Mouse (Mus musculus) limb, embryonic 11.5 days (tissue): Measurements from ENCODE around the gene Scube1. TPM values are rescaled to one million over a fixed set of nuclear protein-coding genes. Genes with fewer than 3 reads are reported as not detected.

Experiments used
- ATAC-seq: fragments of 200-750 bp; cut with Nextera tagmentation; 2 replicates; pipeline ENCODE4 v1.8.0; 2017; ENCODE audit warnings: low read depth; ENCODE audit not compliant: insufficient number of reproducible peaks, low FRiP score, low TSS enrichment
- DNase-seq: peaks from one replicate; pipeline ENCODE4 v3.0.0-alpha.2; 2015; ENCODE audit warnings: low spot score
- H3K27ac ChIP-seq: fragments of 300-500 bp; sonication (generic); replicated peaks from 2 replicates; pipeline ENCODE4 v1.5.1; 2014; ENCODE audit warnings: low read depth, mild to moderate bottlenecking, low read length
- H3K27me3 ChIP-seq: fragments of 300-500 bp; sonication (generic); 2 replicates; pipeline ENCODE4 v1.6.1; 2014; ENCODE audit warnings: mild to moderate bottlenecking, low read length, mixed read lengths; ENCODE audit not compliant: control insufficient read depth, insufficient read depth
- H3K36me3 ChIP-seq: fragments of 300-500 bp; sonication (generic); 2 replicates; pipeline ENCODE4 v1.6.1; 2014; ENCODE audit warnings: mild to moderate bottlenecking, low read length, moderate library complexity, mixed read lengths; ENCODE audit not compliant: control insufficient read depth, insufficient read depth
- H3K4me1 ChIP-seq: fragments of 300-500 bp; sonication (generic); 2 replicates; pipeline ENCODE4 v1.6.1; 2014; ENCODE audit warnings: low read length, mixed read lengths; ENCODE audit not compliant: control insufficient read depth, insufficient read depth
- H3K4me2 ChIP-seq: fragments of 300-500 bp; sonication (generic); 2 replicates; pipeline ENCODE4 v1.6.1; 2014; ENCODE audit warnings: low read depth, mild to moderate bottlenecking, moderate library complexity; ENCODE audit not compliant: severe bottlenecking
- H3K4me3 ChIP-seq: fragments of 300-500 bp; sonication (generic); 2 replicates; pipeline ENCODE4 v1.5.1; 2014; ENCODE audit warnings: low read depth, low read length
- H3K9ac ChIP-seq: fragments of 300-500 bp; sonication (generic); 2 replicates; pipeline ENCODE4 v1.6.1; 2014; ENCODE audit warnings: mild to moderate bottlenecking, low read length
- H3K9me3 ChIP-seq: fragments of 300-500 bp; sonication (generic); 2 replicates; pipeline ENCODE4 v1.6.1; 2016; ENCODE audit warnings: low read length; ENCODE audit not compliant: control insufficient read depth
- WGBS: fragments of 180-500 bp; shearing (Covaris S2); extraction: QIAGEN DNeasy Blood & Tissue Kit; methylation state at CpG from one replicate; pipeline ENCODE4 v1.1.7; 2014; 5-methylcytosine and 5-hydroxymethylcytosine counted together
- polyA plus RNA-seq: library from polyadenylated mRNA; unstranded; fragments of >200 nt; fragmentation: Nextera tagmentation; extraction: Ambion mirVana; gene quantifications from 2 replicates; pipeline ENCODE4 v1.2.1, GENCODE M21; 2014

Gene Scube1
- polyA plus RNA-seq, 1 experiment from 2014 or later = 62.3 TPM

DNA sequence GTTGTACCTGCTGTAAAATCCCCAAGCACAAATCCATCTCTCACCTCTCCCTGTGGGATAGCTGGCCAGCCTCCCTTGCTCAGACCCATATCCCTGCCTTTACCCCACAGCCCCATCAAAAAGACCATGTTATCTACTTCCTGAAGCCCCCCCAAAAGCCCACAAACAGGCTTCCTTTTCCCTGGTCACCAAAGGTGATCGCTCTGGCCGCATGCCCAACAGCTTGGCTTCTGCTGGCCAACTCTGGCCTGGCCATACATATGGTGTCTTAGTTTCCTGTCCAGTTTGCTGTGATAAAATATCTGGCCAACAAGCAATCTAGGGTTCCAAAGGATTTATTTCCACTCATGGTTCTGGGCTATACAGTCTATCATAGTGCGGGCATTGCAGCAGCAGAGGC is 38.9 kb downstream of the Scube1 start:
- Histone ChIP-seq H3K4me3 (no peak overlapping the region), H3K4me1 (peaks cover 33% of the 10 kb centered on the region), H3K9me3 (no peaks in the 10 kb centered on the region), H3K36me3 (no peaks in the 10 kb centered on the region; the same call in 1 of the 2 replicates), H3K27me3 (no peaks in the 10 kb centered on the region), H3K9ac (no peak overlapping the region), H3K4me2 (no peak overlapping the region), H3K27ac (no peak overlapping the region)
- DNase-seq = no peak
- 88% methylated on average over 3 of the region's 3 CpGs for WGBS
- ATAC-seq = no peak

GRCm38 (mm10) chr15:83683051-83683561 is 41.7 kb downstream of the Scube1 start:
- peaks cover 61% of the 10 kb centered on the region for H3K4me1 ChIP-seq
- H3K36me3 ChIP-seq = no peaks in the 10 kb centered on the region
- DNase-seq (peak; percentile 79), ATAC-seq (no peak)
- no peaks in the 10 kb centered on the region for H3K27me3 ChIP-seq
- H3K9me3 ChIP-seq = no peaks in the 10 kb centered on the region
- no peak overlapping the region for H3K4me3 ChIP-seq
- H3K9ac ChIP-seq = no peak overlapping the region
- peak overlapping the region; percentile 60 for H3K27ac ChIP-seq
- H3K4me2 ChIP-seq = no peak overlapping the region
- 12% methylated on average over 15 of the region's 15 CpGs for WGBS

- 77% methylated on average over 7 of the region's 7 CpGs for WGBS
- Histone ChIP-seq H3K4me3 (no peak overlapping the region), H3K27me3 (no peaks in the 10 kb centered on the region), H3K9ac (no peak overlapping the region; the same call in 1 of the 2 replicates), H3K4me2 (no peak overlapping the region), H3K27ac (peak overlapping the region; percentile 96; the same call in 1 of the 2 replicates), H3K4me1 (peaks cover 78% of the 10 kb centered on the region), H3K9me3 (no peaks in the 10 kb centered on the region), H3K36me3 (no peaks in the 10 kb centered on the region)
- no peak for DNase-seq
- ATAC-seq = no peak
Measured at GRCm38 (mm10) chr15:83680300-83680699, 44.5 kb downstream of the Scube1 start.

DNA sequence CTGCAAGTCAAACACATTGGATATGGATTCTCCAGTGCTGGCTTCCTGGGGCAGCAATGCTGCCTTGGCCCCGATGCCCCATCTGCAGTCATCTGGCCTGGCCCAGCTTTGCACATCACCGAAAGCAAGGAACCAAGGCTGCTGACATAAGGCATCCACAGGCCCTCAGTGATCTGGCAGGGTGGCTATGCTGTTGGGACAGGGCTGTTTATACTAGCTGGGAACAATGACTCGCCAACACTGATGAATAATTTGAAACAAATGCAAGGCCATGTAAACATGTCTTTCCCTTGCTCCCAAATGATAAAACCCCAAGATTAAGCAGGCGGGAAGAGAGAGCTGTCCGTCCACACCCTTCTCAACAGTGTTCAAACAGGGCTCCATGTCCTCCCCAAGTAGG is 45.1 kb downstream of the Scube1 start:
- H3K27ac ChIP-seq = peak overlapping the region; percentile 96
- no peaks in the 10 kb centered on the region for H3K9me3 ChIP-seq
- WGBS = 66% methylated on average over 5 of the region's 5 CpGs
- H3K27me3 ChIP-seq = no peaks in the 10 kb centered on the region
- DNase-seq = no peak
- H3K4me1 ChIP-seq = peaks cover 82% of the 10 kb centered on the region
- H3K36me3 ChIP-seq = no peaks in the 10 kb centered on the region
- peak overlapping the region; percentile 10 for H3K4me2 ChIP-seq
- H3K9ac ChIP-seq = peak overlapping the region; percentile 17; the same call in 1 of the 2 replicates
- ATAC-seq = no peak
- H3K4me3 ChIP-seq = no peak overlapping the region

DNA sequence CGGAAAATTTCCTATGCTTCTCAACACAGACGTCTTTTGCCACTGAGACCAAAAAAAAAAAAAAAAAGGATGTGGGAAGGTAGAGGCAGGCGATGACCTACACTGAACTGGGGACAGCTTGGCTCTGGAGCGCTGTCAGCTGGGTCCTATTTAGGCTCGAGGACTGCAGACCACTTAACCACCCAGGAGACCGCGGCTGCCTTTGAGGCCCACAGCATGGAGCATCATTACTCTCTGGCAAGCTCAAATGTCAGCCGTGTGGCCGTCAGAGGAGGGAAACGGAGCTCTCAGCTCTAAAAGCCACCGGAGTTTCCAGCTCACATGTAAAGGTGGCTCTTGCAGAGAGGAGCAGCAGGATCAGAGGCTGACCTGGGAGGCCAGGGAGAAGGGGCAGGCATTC is 46.2 kb downstream of the Scube1 start:
- Histone ChIP-seq H3K27ac (peak overlapping the region; percentile 96), H3K9ac (peak overlapping the region; percentile 40), H3K4me1 (peaks cover 76% of the 10 kb centered on the region), H3K4me2 (peak overlapping the region; percentile 10), H3K27me3 (no peaks in the 10 kb centered on the region), H3K9me3 (no peaks in the 10 kb centered on the region), H3K36me3 (no peaks in the 10 kb centered on the region), H3K4me3 (no peak overlapping the region)
- ATAC-seq = peak; percentile 74; the same call in 1 of the 2 replicates
- DNase-seq = peak; percentile 87
- under 1% methylated on average over 11 of the region's 11 CpGs for WGBS

DNA sequence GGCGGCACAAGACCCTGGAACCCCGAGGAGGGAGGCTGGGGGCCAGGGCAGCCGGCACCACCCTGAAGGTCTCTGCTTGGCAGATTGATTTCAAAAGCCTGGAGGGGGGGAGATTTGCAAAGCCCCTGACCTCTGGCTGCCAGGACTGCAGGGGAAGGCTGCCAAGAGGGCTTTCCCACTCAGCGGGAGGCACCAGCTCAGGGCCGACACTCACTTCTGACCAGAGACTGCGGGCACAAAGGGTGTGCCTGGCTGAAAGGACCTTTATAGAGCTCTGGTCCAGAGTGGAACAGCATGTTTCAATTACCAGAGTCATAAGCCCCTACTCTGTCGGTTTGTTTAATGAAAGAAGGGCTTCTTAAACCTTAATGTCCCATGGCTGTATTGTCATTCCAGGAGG is 46.7 kb downstream of the Scube1 start:
- Histone ChIP-seq H3K4me3 (no peak overlapping the region), H3K4me1 (peaks cover 76% of the 10 kb centered on the region), H3K4me2 (peak overlapping the region; percentile 10), H3K36me3 (no peaks in the 10 kb centered on the region), H3K9ac (no peak overlapping the region), H3K27me3 (no peaks in the 10 kb centered on the region), H3K9me3 (no peaks in the 10 kb centered on the region), H3K27ac (peak overlapping the region; percentile 96)
- ATAC-seq (peak; percentile 42), DNase-seq (peak; percentile 81)
- WGBS = 3% methylated on average over 7 of the region's 7 CpGs

DNA sequence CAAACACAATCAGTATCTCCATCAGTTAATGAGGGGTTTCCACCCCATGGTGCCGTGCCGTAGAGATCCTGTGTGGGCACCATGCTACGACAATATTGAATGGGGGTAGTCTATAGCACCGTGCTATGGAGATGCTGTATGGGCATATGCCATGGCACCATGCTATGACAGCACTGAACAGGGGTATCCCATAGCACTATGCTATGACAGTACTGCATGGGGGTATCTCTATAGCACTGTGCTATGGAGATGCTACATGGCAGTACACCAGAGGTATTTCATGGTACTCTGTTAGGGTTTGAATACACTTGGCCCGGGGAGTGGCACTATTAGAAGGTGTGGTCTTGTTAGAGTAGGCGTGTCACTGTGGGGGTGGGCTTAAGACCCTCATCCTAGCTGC is 47.7 kb downstream of the Scube1 start:
- Histone ChIP-seq H3K4me3 (no peak overlapping the region), H3K36me3 (no peaks in the 10 kb centered on the region), H3K4me1 (peaks cover 68% of the 10 kb centered on the region), H3K9ac (no peak overlapping the region), H3K9me3 (no peaks in the 10 kb centered on the region), H3K27ac (no peak overlapping the region), H3K27me3 (no peaks in the 10 kb centered on the region), H3K4me2 (no peak overlapping the region)
- WGBS = 86% methylated on average over 6 of the region's 6 CpGs
- DNase-seq (no peak), ATAC-seq (no peak)

DNA sequence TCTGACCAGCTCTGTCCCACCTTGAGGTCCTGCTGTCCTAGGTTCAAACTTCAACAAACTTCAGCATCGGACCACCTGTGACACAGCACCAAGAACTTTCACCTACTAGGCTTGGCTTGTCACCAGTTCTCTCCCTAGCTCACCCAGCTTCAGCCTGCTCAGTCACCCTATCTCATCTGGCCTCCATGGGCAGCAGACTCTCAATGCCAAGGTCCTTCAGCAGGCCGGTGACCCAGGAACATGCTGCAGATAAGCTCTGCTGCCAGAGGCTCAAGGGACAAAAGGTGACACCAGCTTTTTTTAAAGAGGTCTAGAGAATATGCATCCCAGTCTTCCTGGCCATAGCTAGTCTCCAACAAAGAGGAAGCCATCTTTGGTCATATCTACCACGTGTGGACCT is 48.5 kb downstream of the Scube1 start:
- Histone ChIP-seq H3K4me2 (no peak overlapping the region), H3K9ac (no peak overlapping the region), H3K27ac (no peak overlapping the region), H3K36me3 (no peaks in the 10 kb centered on the region), H3K4me1 (peaks cover 60% of the 10 kb centered on the region), H3K4me3 (no peak overlapping the region), H3K9me3 (no peaks in the 10 kb centered on the region), H3K27me3 (no peaks in the 10 kb centered on the region)
- no peak for DNase-seq
- 93% methylated on average over 3 of the region's 3 CpGs for WGBS
- no peak for ATAC-seq

DNA sequence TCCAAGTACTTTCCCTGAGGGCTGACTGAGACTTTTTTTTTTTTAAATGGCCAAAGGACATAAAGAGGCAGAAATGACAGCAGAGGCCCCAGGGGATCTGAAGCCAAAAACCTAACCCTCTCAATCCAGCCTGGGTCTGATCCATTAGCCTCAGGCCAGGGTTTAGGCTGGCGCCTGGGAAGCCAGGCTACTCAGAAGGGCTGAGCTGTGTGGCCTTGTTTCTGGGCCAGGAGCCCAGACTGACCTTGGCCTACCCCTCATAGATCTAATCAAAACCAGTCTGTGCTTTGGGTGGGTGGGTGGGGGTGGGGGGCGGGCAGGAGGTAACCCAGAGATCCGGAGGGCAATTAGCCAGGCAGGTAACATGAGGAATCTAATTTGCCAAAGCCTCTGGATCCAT is 51.2 kb downstream of the Scube1 start:
- 28% methylated on average over 3 of the region's 3 CpGs for WGBS
- Histone ChIP-seq H3K4me1 (peaks cover 39% of the 10 kb centered on the region), H3K27ac (no peak overlapping the region), H3K27me3 (0 out of 2 replicates have a peak, but pooled peaks cover 2% of the 10 kb centered on the region), H3K4me2 (no peak overlapping the region), H3K9me3 (no peaks in the 10 kb centered on the region), H3K36me3 (no peaks in the 10 kb centered on the region), H3K9ac (no peak overlapping the region), H3K4me3 (no peak overlapping the region)
- DNase-seq (no peak), ATAC-seq (no peak)
